Mouse (Mus musculus) T-cell, adult 2 months (primary cell): ENCODE measurements around the gene Lbx2.

ENCODE experiments used
- DNase-seq: peaks from one replicate; pipeline ENCODE4 v3.0.0; 2022; ENCODE audit warnings: low spot score

The Lbx2 gene

GRCm38 (mm10) chr6:83134951-83135513 lies 48.9 kb downstream of the Lbx2 start, which contains the start of gene Rtkn:
Rtkn (plus strand) TSS chr6:83135463.
- DNase-seq, result no peak

GRCm38 (mm10) chr6:83135571-83136161 lies 49.5 kb downstream of the Lbx2 start:
- no peak for DNase-seq

- DNase-seq, result no peak
Measured at GRCm38 (mm10) chr6:83136291-83136880, 50.2 kb downstream of the Lbx2 start.

GRCm38 (mm10) chr6:83136881-83137575 lies 50.9 kb downstream of the Lbx2 start:
- no peak for DNase-seq

GRCm38 (mm10) chr6:83137576-83137950 lies 51.4 kb downstream of the Lbx2 start:
- DNase-seq, result no peak
